Mouse (Mus musculus): ENCODE measurements around the gene Ccr7. TPM values are rescaled to one million over a fixed set of nuclear protein-coding genes. Genes with fewer than 3 reads are reported as not detected.

The Ccr7 gene
- 0.06 and 0.07 TPM in 2 replicates for polyA plus RNA-seq (2015; fragmentation: Nextera tagmentation; extraction: Ambion mirVana)

GRCm38 (mm10) chr11:99154987-99155641 lies at the start of gene Ccr7:
Gene Ccr7 (minus strand): TSS chr11:99155077.

Other genes starting within 250 kb of the Ccr7 start
- 8.0 and 10.8 TPM in 2 replicates for gene Cdc6, start 247.3 kb downstream of the Ccr7 start, polyA plus RNA-seq (2015; fragmentation: Nextera tagmentation; extraction: Ambion mirVana)
- gene Rara, start 227.3 kb downstream of the Ccr7 start, polyA plus RNA-seq (2015; fragmentation: Nextera tagmentation; extraction: Ambion mirVana): 17.0 and 18.1 TPM in 2 replicates
- 0.31 and 0.39 TPM in 2 replicates for gene Gjd3, start 172.1 kb downstream of the Ccr7 start, polyA plus RNA-seq (2015; fragmentation: Nextera tagmentation; extraction: Ambion mirVana)
- 27.1 and 42.6 TPM in 2 replicates for gene Top2a, start 130.9 kb downstream of the Ccr7 start, polyA plus RNA-seq (2015; fragmentation: Nextera tagmentation; extraction: Ambion mirVana)
- gene Igfbp4, start 113.8 kb downstream of the Ccr7 start, polyA plus RNA-seq (2015; fragmentation: Nextera tagmentation; extraction: Ambion mirVana): 283 and 299 TPM in 2 replicates
- gene Tns4, start 65.8 kb downstream of the Ccr7 start, polyA plus RNA-seq (2015; fragmentation: Nextera tagmentation; extraction: Ambion mirVana): 2.7 and 3.1 TPM in 2 replicates
- 91.4 and 104 TPM in 2 replicates for gene Smarce1, start 75.9 kb upstream of the Ccr7 start, polyA plus RNA-seq (2015; fragmentation: Nextera tagmentation; extraction: Ambion mirVana)
- gene Krt222, start 89.0 kb upstream of the Ccr7 start, polyA plus RNA-seq (2015; fragmentation: Nextera tagmentation; extraction: Ambion mirVana): 0.16 and 0.21 TPM in 2 replicates
- gene Krt24, start 130.2 kb upstream of the Ccr7 start, polyA plus RNA-seq (2015; fragmentation: Nextera tagmentation; extraction: Ambion mirVana): not detected in 2 replicates
- gene Krt25, start 167.9 kb upstream of the Ccr7 start, polyA plus RNA-seq (2015; fragmentation: Nextera tagmentation; extraction: Ambion mirVana): 0.12 TPM in 1 of 2 replicates, not detected in the other
- not detected in 2 replicates for gene Krt26, start 182.9 kb upstream of the Ccr7 start, polyA plus RNA-seq (2015; fragmentation: Nextera tagmentation; extraction: Ambion mirVana)
- gene Krt27, start 196.0 kb upstream of the Ccr7 start, polyA plus RNA-seq (2015; fragmentation: Nextera tagmentation; extraction: Ambion mirVana): not detected in 2 replicates
- gene Krt28, start 219.8 kb upstream of the Ccr7 start, polyA plus RNA-seq (2015; fragmentation: Nextera tagmentation; extraction: Ambion mirVana): 0.10 TPM in 1 of 2 replicates, not detected in the other
- 13.5 and 14.5 TPM in 2 replicates for gene Krt10, start 234.3 kb upstream of the Ccr7 start, polyA plus RNA-seq (2015; fragmentation: Nextera tagmentation; extraction: Ambion mirVana)

Data from urinary bladder, postnatal 0 days (tissue).